Mouse (Mus musculus) R1 (cell line): ENCODE measurements at regions not wholly inside any gene's neighbourhood (a gene's known extent, or its start where the extent isn't known, plus 50 kb on each side); places are given as distances from the start of the nearest gene placed in this dataset.
A peak's percentile ranks its signal among the peaks of the same experiment; 100 is the strongest.

Experiments used
- DNase-seq: peaks from one replicate; pipeline ENCODE4 v3.0.0-alpha.2; 2018; ENCODE audit warnings: low read depth, low spot score

- peak; percentile 33 for DNase-seq
Observed at GRCm38 (mm10) chr3:20590143-20590542, 223.2 kb upstream of the Agtr1b start.

- peak; percentile 43 for DNase-seq
Observed at GRCm38 (mm10) chr3:20551563-20551962, 184.6 kb upstream of the Agtr1b start.

GRCm38 (mm10) chr3:20543991-20544390 lies 177.0 kb upstream of the Agtr1b start:
- peak; percentile 27 for DNase-seq

- DNase-seq, result no peak
Observed at GRCm38 (mm10) chr3:20538492-20539004, 171.6 kb upstream of the Agtr1b start.

- peak; percentile 49 for DNase-seq
Observed at GRCm38 (mm10) chr3:20520738-20521137, 153.8 kb upstream of the Agtr1b start.

- DNase-seq, result peak; percentile 84
Observed at GRCm38 (mm10) chr3:20509192-20509591, 142.2 kb upstream of the Agtr1b start.

GRCm38 (mm10) chr3:20505546-20505945 lies 138.6 kb upstream of the Agtr1b start:
- no peak for DNase-seq
